Comparison of ENCODE assay signal across 8 mouse cellular contexts in genomic region chr14:72158537-72159323, GRCm38 (mm10).
DNase-seq lines count a peak whose midpoint lies in the region; ATAC-seq lines count a peak whose summit lies in the region.

No protein-coding gene starts in this region.

- no peak overlapping the region for H3K4me3 ChIP-seq in midbrain, embryonic 16.5 days (ENCODE audit: low read depth, low read length)

- no peak overlapping the region for H3K27ac ChIP-seq in midbrain, embryonic 16.5 days (ENCODE audit: low read length)

- H3K36me3 ChIP-seq in midbrain, embryonic 16.5 days (ENCODE audit: control insufficient read depth, insufficient read depth, low read length): no peaks in the 10 kb centered on the region

- peak overlapping the region; percentile 35 for H3K4me2 ChIP-seq in midbrain, embryonic 16.5 days (ENCODE audit: low read length)

- no peaks in the 10 kb centered on the region for H3K9me3 ChIP-seq in midbrain, embryonic 16.5 days (replicated peaks; ENCODE audit: control insufficient read depth, low read length, poor library complexity, severe bottlenecking)

- 41% methylated on average over 13 of the region's 13 CpGs for WGBS in midbrain, embryonic 16.5 days

- peak; percentile 3 for DNase-seq in adrenal gland, adult 2 months
- no peak for DNase-seq in adrenal gland, adult 18-20 months (ENCODE audit: low spot score in 2 of 2)
- DNase-seq in right cerebral cortex, postnatal 4 days: peak; percentile 16
- no peak for DNase-seq in right cerebral cortex, adult 18-20 months
- DNase-seq in layer of hippocampus, adult 8-10 months (ENCODE audit: low spot score in 2 of 2): peak; percentile 13 to 23

- ATAC-seq in midbrain, embryonic 16.5 days: peak; percentile 76
- ATAC-seq in activated CD4-positive, CD25-positive, alpha-beta regulatory T cell, adult 4 months: no peak
- no peak for ATAC-seq in granulocyte monocyte progenitor cell, adult 5-6 weeks (replicated peaks; ENCODE audit: poor library complexity, severe bottlenecking)

- H3K9ac ChIP-seq in midbrain, embryonic 16.5 days (ENCODE audit: low read depth, low read length): no peak overlapping the region

- peaks cover 2% of the 10 kb centered on the region; the same call in 1 of the 2 replicates for H3K4me1 ChIP-seq in midbrain, embryonic 16.5 days (ENCODE audit: control insufficient read depth, insufficient read depth, low read length)

- no peaks in the 10 kb centered on the region for H3K27me3 ChIP-seq in midbrain, embryonic 16.5 days (ENCODE audit: control insufficient read depth, insufficient read depth, low read depth, low read length)

Comparison
In these comparisons a context has a peak if more than half of its experiments do, and no peak if none do; other contexts are left out.
1. DNase-seq: peak in adrenal gland, adult 2 months (single experiment), right cerebral cortex, postnatal 4 days (single experiment) and layer of hippocampus, adult 8-10 months (2 of 2); none in adrenal gland, adult 18-20 months (0 of 2) and right cerebral cortex, adult 18-20 months (single experiment).